Mouse (Mus musculus): ENCODE measurements at regions not wholly inside any gene's neighbourhood (a gene's known extent, or its start where the extent isn't known, plus 50 kb on each side); places are given as distances from the start of the nearest gene placed in this dataset.

DNA sequence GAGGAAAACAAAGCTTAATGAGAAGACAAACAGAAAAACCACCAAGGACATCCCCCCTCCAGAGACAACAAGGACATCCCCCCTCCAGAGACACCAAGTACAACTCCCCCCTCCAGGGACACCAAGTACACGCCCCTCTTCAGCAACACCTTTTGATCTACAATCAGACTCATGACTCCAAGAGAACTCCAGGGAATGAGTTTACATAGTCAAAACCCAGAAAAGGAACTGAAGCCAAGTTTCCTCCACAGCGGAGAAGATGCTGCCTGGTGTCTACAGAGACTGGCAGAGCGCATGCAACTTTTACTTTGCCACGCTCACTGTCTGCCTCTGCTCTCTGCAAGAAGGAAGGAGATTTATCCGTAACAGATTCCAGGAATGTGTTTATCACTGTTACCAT is 185.7 kb upstream of the Id4 start:
- TF ChIP-seq CTCF (IDR thresholded peaks at IDR 0.05; ENCODE audit: low read depth) = no peak
- TF ChIP-seq EP300 (IDR thresholded peaks at IDR 0.05; ENCODE audit: low read depth) = no peak

Measured in liver, postnatal 0 days (tissue).